In the genomic region with DNA sequence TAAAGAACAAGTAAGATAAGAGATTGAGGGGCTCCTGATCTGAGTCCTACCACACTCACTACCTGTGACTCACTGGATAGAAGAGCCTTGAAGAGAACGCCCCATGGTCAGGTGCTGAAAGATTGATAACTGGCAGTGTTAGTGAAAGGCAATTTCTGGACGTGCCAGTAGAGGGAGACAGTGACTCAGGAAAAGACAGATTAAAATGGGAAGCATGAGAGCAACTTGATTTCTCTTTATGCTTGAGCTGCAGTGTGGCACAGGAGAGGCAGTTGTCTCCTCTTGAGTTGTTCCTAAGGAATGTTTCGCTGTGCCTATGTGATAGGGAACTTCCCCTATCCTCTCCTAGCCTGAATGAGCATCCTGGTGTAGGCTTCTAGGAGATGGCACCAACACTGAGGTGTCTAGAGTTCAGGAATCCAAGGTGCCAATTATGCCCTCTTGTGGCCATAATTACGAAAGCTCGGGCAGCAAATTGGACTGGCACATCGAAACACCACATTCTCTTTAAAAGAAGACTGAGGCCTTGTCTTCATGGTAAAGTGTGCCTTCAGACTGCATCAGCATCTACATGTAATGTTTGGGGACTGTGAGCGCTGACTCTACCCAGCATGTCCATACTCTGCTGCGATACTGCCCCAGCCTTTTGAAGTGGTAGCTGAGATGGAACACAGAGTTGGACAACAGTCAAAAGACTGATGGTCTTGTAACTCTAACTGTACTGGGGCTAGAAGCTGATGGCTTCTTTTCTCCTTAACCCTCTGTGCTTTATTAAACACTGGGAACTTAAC, we compare ENCODE assay signal across 8 mouse cellular contexts. TPM values are rescaled to one million over a fixed set of nuclear protein-coding genes. Genes with fewer than 3 reads are reported as not detected.
DNase-seq lines count a peak whose midpoint lies in the region; ATAC-seq and TF ChIP-seq lines count a peak whose summit lies in the region.

No protein-coding gene starts in this region.

- H3K36me3 ChIP-seq in hindbrain, postnatal 0 days (ENCODE audit: insufficient read depth, low read length): no peaks in the 10 kb centered on the region

- peak; percentile 86 for DNase-seq in ZHBTc4 (ENCODE audit: low read depth, low spot score)
- peak; percentile 70 to 79 for DNase-seq in gastrocnemius, adult 8-10 months (ENCODE audit: low spot score in 2 of 2)
- peak; percentile 77 for DNase-seq in hindbrain, postnatal 0 days (ENCODE audit: low spot score)
- DNase-seq in left cerebral cortex, adult 11 months (ENCODE audit: low spot score): peak; percentile 81
- DNase-seq in lung, postnatal 36 days: peak; percentile 93
- peak; percentile 83 for DNase-seq in retina, postnatal 1 day
- DNase-seq in urinary bladder, adult 2 months (ENCODE audit: low spot score): peak; percentile 45

- H3K9ac ChIP-seq in hindbrain, postnatal 0 days (replicated peaks; ENCODE audit: low read length): no peak overlapping the region

- ATAC-seq in common myeloid progenitor, adult 5-6 weeks (replicated peaks; ENCODE audit: low read depth, poor library complexity, severe bottlenecking): peak; percentile 96
- ATAC-seq in hindbrain, postnatal 0 days: peak; percentile 84

- no peaks in the 10 kb centered on the region for H3K27me3 ChIP-seq in hindbrain, postnatal 0 days (ENCODE audit: insufficient read depth, low read length)

- H3K4me1 ChIP-seq in hindbrain, postnatal 0 days (ENCODE audit: insufficient read depth, low read length): no peaks in the 10 kb centered on the region

- WGBS in hindbrain, postnatal 0 days: 46% methylated on average over 8 of the region's 8 CpGs

- H3K4me3 ChIP-seq in hindbrain, postnatal 0 days (ENCODE audit: low read length): no peak overlapping the region

- no peak overlapping the region for H3K27ac ChIP-seq in hindbrain, postnatal 0 days

- no peak overlapping the region for H3K4me2 ChIP-seq in hindbrain, postnatal 0 days (ENCODE audit: low read depth, low read length)

- TF ChIP-seq CTCF in hindbrain, postnatal 0 days (IDR thresholded peaks at IDR 0.05; ENCODE audit: low read depth): peak; percentile 89

- H3K9me3 ChIP-seq in hindbrain, postnatal 0 days (ENCODE audit: low read length): no peaks in the 10 kb centered on the region

RNA-seq across cellular contexts. Expression of a gene that starts 13.5 kb away (rescaled TPM):
- not detected in 2 replicates for total RNA-seq in common myeloid progenitor, adult 5-6 weeks (2017)
- 1 to 10 TPM in 3 of 4 experiments, under 1 TPM in 1; 0.47 to 2.8 (median 1.9) TPM for total RNA-seq in gastrocnemius, adult 8-10 months (2022)
- not detected in 2 replicates for total RNA-seq in hindbrain, postnatal 0 days (2014; rRNA removed)
- not detected in 2 replicates for polyA plus RNA-seq in hindbrain, postnatal 0 days (2015; fragmentation: Nextera tagmentation; extraction: Ambion mirVana)
- not detected in 2 replicates for polyA plus RNA-seq in urinary bladder, adult 2 months (2012; rRNA removed)

RNA-seq across cellular contexts. Expression of a gene that starts 16.4 kb away (rescaled TPM):
- total RNA-seq in common myeloid progenitor, adult 5-6 weeks (2017): not detected in 2 replicates
- not detected for total RNA-seq in gastrocnemius, adult 8-10 months (2022)
- not detected in 2 replicates for total RNA-seq in hindbrain, postnatal 0 days (2014; rRNA removed)
- not detected in 2 replicates for polyA plus RNA-seq in hindbrain, postnatal 0 days (2015; fragmentation: Nextera tagmentation; extraction: Ambion mirVana)
- not detected in 2 replicates for polyA plus RNA-seq in urinary bladder, adult 2 months (2012; rRNA removed)

RNA-seq across cellular contexts. Expression of a gene that starts 24.2 kb away (rescaled TPM):
- total RNA-seq in common myeloid progenitor, adult 5-6 weeks (2017): 267 and 297 TPM in 2 replicates
- total RNA-seq in gastrocnemius, adult 8-10 months (2022): 100 to 1,000 TPM; 477 to 640 (median 523) TPM
- 787 and 928 TPM in 2 replicates for total RNA-seq in hindbrain, postnatal 0 days (2014; rRNA removed)
- 1,585 and 1,721 TPM in 2 replicates for polyA plus RNA-seq in hindbrain, postnatal 0 days (2015; fragmentation: Nextera tagmentation; extraction: Ambion mirVana)
- 1,153 and 1,196 TPM in 2 replicates for polyA plus RNA-seq in urinary bladder, adult 2 months (2012; rRNA removed)

RNA-seq across cellular contexts. Expression of a gene that starts 31.4 kb away (rescaled TPM):
- not detected in 2 replicates for total RNA-seq in common myeloid progenitor, adult 5-6 weeks (2017)
- not detected for total RNA-seq in gastrocnemius, adult 8-10 months (2022)
- not detected in 2 replicates for total RNA-seq in hindbrain, postnatal 0 days (2014; rRNA removed)
- not detected in 2 replicates for polyA plus RNA-seq in hindbrain, postnatal 0 days (2015; fragmentation: Nextera tagmentation; extraction: Ambion mirVana)
- polyA plus RNA-seq in urinary bladder, adult 2 months (2012; rRNA removed): not detected in 2 replicates

RNA-seq across cellular contexts. Expression of a gene that starts 52.7 kb away (rescaled TPM):
- total RNA-seq in common myeloid progenitor, adult 5-6 weeks (2017): not detected in 2 replicates
- not detected for total RNA-seq in gastrocnemius, adult 8-10 months (2022)
- total RNA-seq in hindbrain, postnatal 0 days (2014; rRNA removed): not detected in 2 replicates
- not detected in 2 replicates for polyA plus RNA-seq in hindbrain, postnatal 0 days (2015; fragmentation: Nextera tagmentation; extraction: Ambion mirVana)
- polyA plus RNA-seq in urinary bladder, adult 2 months (2012; rRNA removed): not detected in 2 replicates
